Mouse (Mus musculus) hindbrain, postnatal 0 days (tissue): ENCODE measurements around the gene Prkg1. TPM values are rescaled to one million over a fixed set of nuclear protein-coding genes. Genes with fewer than 3 reads are reported as not detected.
"Not testable (repeated sequence)": the region's sequence is repeated elsewhere in the genome, so short reads cannot be mapped to it uniquely, and the experiment has no call there.

Source experiments
- ATAC-seq: fragments of 200-750 bp; cut with Nextera tagmentation; 2 replicates; pipeline ENCODE4 v1.8.0; 2017; ENCODE audit warnings: mild to moderate bottlenecking, moderate TSS enrichment, moderate library complexity
- DNase-seq: peaks from one replicate; pipeline ENCODE4 v3.0.0-alpha.2; 2015; ENCODE audit warnings: low spot score
- H3K27ac ChIP-seq: fragments of 300-500 bp; sonication (generic); 2 replicates; pipeline ENCODE4 v1.5.1; 2014; ENCODE audit warnings: mild to moderate bottlenecking
- H3K27me3 ChIP-seq: fragments of 300-500 bp; sonication (generic); 2 replicates; pipeline ENCODE4 v1.6.1; 2014; ENCODE audit warnings: low read length, mixed read lengths; ENCODE audit not compliant: insufficient read depth
- H3K36me3 ChIP-seq: fragments of 300-500 bp; sonication (generic); 2 replicates; pipeline ENCODE4 v1.6.1; 2014; ENCODE audit warnings: low read length, mixed read lengths; ENCODE audit not compliant: insufficient read depth
- H3K4me1 ChIP-seq: fragments of 300-500 bp; sonication (generic); 2 replicates; pipeline ENCODE4 v1.6.1; 2014; ENCODE audit warnings: antibody characterized with exemption, low read length, mixed read lengths; ENCODE audit not compliant: insufficient read depth
- H3K4me2 ChIP-seq: fragments of 300-500 bp; sonication (generic); 2 replicates; pipeline ENCODE4 v1.6.1; 2014; ENCODE audit warnings: low read depth, mild to moderate bottlenecking, low read length, moderate library complexity, mixed read lengths
- H3K4me3 ChIP-seq: fragments of 300-500 bp; sonication (generic); 2 replicates; pipeline ENCODE4 v1.5.1; 2014; ENCODE audit warnings: low read length
- H3K9ac ChIP-seq: fragments of 300-500 bp; sonication (generic); replicated peaks from 2 replicates; pipeline ENCODE4 v1.6.1; 2014; ENCODE audit warnings: mild to moderate bottlenecking, low read length, moderate library complexity, mixed read lengths
- H3K9me3 ChIP-seq: fragments of 300-500 bp; sonication (generic); 2 replicates; pipeline ENCODE4 v1.6.1; 2016; ENCODE audit warnings: low read length, mixed read lengths
- CTCF ChIP-seq: IDR thresholded peaks from 2 replicates; pipeline ENCODE4 v1.5.1; 2016; ENCODE audit warnings: antibody characterized with exemption, control low read depth, low read depth
- WGBS: fragments of 180-500 bp; shearing (Covaris S2); extraction: QIAGEN DNeasy Blood & Tissue Kit; methylation state at CpG from one replicate; pipeline ENCODE4 v1.1.7; 2014; 5-methylcytosine and 5-hydroxymethylcytosine counted together
- polyA plus RNA-seq: library from polyadenylated mRNA; unstranded; fragments of >200 nt; fragmentation: Nextera tagmentation; extraction: Ambion mirVana; gene quantifications from 2 replicates; pipeline ENCODE4 v1.2.1, GENCODE M21; 2015
- total RNA-seq: library from RNA; depleted of rRNA; stranded (reverse); fragments of >200 nt; gene quantifications from 2 replicates; pipeline ENCODE4 v1.2.3, GENCODE M21; 2014

Prkg1 gene
- total and polyA plus RNA-seq, 2 experiments from 2014 or later: 5.3 to 8.6 TPM

DNA sequence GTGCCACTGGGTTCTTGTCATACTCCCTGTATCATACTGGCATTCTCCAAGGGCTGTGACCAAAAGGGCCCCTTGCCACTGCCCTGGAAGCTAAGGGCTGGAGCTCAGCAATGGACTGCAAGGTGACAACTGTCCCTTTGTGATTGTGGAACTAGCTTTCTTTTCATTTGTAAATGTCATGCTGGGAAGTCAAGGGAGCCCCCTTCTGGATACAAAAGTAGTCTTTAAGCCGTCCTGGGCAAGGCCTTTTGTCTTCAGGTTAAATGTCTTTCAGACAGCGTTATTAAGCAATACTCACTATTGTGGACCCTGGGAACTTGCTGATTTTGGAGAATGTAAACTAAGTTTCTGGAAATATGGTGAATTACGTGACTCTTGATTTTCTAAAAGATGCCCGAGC, 1211.1 kb downstream of the Prkg1 start:
- no peak for ATAC-seq
- Histone ChIP-seq H3K27me3 (peaks cover 25% of the 10 kb centered on the region), H3K9ac (no peak overlapping the region), H3K4me1 (no peaks in the 10 kb centered on the region), H3K36me3 (no peaks in the 10 kb centered on the region), H3K4me2 (peak overlapping the region; percentile 59; the same call in 1 of the 2 replicates), H3K27ac (no peak overlapping the region), H3K9me3 (no peaks in the 10 kb centered on the region), H3K4me3 (no peak overlapping the region)
- DNase-seq: peak; percentile 39
- 14% methylated on average over 4 of the region's 4 CpGs for WGBS
- TF ChIP-seq CTCF: peak; percentile 28

DNA sequence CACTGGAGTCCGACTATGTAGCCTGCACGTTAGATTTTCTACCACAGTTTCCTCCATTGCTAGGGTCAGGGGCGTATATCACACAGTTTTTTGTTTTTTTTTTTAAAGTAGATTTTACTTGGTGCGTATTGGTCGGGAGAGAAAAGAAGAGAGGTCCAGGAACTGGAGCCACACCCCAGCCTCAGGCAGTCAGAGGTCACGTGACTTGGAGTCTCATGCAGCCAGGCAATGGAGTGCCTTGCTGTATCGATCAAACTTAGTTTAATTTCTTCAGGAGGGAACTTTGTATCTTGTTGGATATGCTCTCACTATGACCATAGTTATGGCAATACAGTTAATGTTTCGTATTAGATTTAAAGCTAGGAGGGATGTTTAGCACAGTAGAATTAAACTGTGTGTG, 1212.6 kb downstream of the Prkg1 start:
- no peaks in the 10 kb centered on the region for H3K36me3 ChIP-seq
- DNase-seq (no peak), ATAC-seq (no peak)
- no peak for TF ChIP-seq CTCF
- no peak overlapping the region for H3K4me3 ChIP-seq
- peaks cover 35% of the 10 kb centered on the region for H3K27me3 ChIP-seq
- H3K4me2 ChIP-seq: no peak overlapping the region
- no peaks in the 10 kb centered on the region for H3K4me1 ChIP-seq
- 73% methylated on average over 8 of the region's 8 CpGs for WGBS
- H3K9ac ChIP-seq: no peak overlapping the region
- H3K27ac ChIP-seq: no peak overlapping the region
- H3K9me3 ChIP-seq: no peaks in the 10 kb centered on the region

DNA sequence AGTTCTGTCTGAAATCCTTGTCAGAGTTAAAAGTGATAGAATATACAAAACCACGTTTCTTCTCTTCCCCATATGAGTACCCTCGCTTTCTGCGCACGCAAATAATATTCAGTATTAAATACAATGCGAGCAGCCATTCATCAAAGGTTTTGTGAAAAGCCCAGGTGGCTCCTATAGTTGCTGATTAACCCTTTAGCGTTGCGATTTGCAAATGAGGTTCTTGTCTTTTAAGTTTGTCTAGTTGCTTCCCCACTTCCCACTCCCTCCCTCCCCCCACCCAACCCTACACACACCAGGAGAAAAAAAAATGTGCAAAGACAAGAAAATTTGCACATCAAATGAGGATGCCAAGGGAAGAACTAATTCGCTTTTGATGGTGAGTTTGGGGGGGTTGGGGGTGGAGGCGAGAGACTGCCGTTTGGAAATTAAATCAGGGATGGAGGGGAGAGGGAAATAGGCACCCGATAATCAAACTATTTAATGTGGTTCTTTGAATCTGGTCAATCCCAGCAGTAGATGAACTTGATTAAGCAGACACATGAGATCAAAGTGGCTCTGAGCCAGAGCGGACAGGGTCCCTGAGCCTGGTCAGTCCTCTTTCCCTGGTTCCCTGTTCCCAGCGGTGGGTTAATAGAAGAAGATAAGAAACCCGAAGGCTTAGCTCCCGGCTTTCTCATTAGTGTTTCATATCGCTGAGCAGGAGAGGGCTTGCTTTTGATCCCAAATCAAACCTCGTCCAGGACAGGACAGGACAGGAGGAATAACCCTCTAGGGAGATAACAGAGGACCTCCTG, 1214.8 kb downstream of the Prkg1 start:
- DNase-seq: peak; percentile 10
- Histone ChIP-seq H3K4me3 (peak overlapping the region; percentile 34), H3K4me1 (no peaks in the 10 kb centered on the region), H3K9me3 (no peaks in the 10 kb centered on the region), H3K27me3 (peaks cover 46% of the 10 kb centered on the region), H3K4me2 (peak overlapping the region; percentile 67), H3K9ac (no peak overlapping the region), H3K27ac (no peak overlapping the region), H3K36me3 (no peaks in the 10 kb centered on the region)
- WGBS: 2% methylated on average over 17 of the region's 17 CpGs
- no peak for ATAC-seq
- TF ChIP-seq CTCF: no peak

DNA sequence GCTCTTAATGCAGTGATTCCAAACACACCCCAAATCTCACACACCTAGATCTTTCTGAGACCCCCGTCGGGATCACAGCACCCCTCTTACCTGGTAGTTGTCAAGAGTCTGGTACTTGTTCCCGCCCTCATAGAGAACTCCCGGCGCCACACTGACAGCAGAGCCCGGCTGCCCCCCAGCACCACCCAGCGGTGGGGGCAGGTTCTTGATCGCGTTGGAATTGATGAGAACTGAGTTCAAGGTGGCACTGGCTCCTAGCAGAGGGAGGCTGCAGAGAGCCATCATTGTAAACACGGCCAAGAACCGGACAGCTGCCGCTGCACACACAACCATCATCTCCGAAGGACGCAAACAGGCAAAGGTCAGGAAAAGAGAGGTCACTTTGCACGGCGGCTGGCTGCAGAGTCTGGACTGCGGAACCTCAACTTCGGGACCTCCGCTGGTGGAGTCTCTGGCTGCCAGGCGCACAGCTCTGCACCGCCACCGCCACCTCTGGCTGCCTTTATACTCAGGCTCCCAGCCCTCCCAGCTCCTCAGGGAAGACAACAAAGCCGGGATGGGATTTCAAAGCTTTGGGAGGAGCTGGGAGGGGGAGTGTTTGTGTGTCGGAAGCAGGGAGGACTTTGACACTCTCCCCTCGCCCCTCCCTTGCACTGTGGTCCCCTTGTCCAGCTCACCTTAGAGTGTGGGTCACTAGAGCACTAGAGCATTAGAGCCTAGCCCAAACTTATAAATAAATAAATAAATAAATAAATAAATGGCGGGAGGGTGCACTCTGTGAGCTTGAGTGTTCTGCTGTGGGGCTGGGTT, 1215.6 kb downstream of the Prkg1 start, which contains the start of gene Dkk1:
Gene Dkk1 (minus strand): TSS at position 622 of the 810 bp plus-strand sequence.
- peaks cover 46% of the 10 kb centered on the region for H3K27me3 ChIP-seq
- peak within 1 kb of the TSS; percentile 67 for H3K4me2 ChIP-seq
- ATAC-seq (peak; percentile 73), DNase-seq (peak; percentile 55)
- H3K9me3 ChIP-seq: no peaks in the 10 kb centered on the region
- under 1% methylated on average over 25 of the region's 26 CpGs for WGBS
- TF ChIP-seq CTCF: peak; percentile 47; the same call in 1 of the 2 replicates
- H3K9ac ChIP-seq: no peak within 1 kb of the TSS
- no peak within 1 kb of the TSS for H3K27ac ChIP-seq
- H3K4me1 ChIP-seq: no peaks in the 10 kb centered on the region
- H3K4me3 ChIP-seq: peak within 1 kb of the TSS; percentile 34
- H3K36me3 ChIP-seq: no peaks in the 10 kb centered on the region

DNA sequence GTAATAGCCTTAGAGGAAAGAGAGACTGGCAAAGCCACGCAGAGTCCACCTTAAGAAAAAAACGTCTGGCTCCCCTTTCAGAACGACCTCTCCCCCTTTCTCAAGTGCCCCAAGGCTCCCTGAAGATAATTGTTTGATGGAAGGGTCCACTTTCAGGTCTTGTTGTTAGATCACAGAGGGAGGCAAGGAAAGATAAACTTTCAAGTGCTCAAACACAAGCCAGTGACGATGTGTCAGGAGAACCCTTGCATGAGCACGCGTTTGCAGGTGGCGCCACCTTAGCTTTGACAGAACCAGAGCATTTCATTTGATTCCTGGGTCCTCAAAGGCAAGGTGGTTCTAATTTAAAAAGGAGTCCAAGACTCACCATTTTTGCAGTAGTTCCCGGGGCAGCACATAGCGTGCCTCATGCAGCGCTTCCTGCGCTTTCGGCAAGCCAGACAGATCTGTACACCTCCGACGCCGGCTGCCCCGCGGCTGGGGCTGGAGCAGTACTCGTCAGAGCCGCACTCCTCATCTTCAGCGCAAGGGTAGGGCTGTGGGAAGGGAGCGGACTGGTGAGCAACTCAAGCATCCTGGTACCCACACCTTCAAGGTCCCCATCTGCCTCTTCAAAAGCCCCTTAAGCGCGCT, 1216.3 kb downstream of the Prkg1 start:
- DNase-seq: peak; percentile 35
- Histone ChIP-seq H3K4me2 (peak overlapping the region; percentile 67), H3K27me3 (peaks cover 46% of the 10 kb centered on the region), H3K4me3 (peak overlapping the region; percentile 34), H3K9me3 (no peaks in the 10 kb centered on the region), H3K36me3 (no peaks in the 10 kb centered on the region), H3K27ac (no peak overlapping the region), H3K9ac (no peak overlapping the region), H3K4me1 (no peaks in the 10 kb centered on the region)
- peak; percentile 27 for TF ChIP-seq CTCF
- WGBS: 2% methylated on average over 23 of the region's 23 CpGs
- peak; percentile 2; the same call in 1 of the 2 replicates for ATAC-seq

DNA sequence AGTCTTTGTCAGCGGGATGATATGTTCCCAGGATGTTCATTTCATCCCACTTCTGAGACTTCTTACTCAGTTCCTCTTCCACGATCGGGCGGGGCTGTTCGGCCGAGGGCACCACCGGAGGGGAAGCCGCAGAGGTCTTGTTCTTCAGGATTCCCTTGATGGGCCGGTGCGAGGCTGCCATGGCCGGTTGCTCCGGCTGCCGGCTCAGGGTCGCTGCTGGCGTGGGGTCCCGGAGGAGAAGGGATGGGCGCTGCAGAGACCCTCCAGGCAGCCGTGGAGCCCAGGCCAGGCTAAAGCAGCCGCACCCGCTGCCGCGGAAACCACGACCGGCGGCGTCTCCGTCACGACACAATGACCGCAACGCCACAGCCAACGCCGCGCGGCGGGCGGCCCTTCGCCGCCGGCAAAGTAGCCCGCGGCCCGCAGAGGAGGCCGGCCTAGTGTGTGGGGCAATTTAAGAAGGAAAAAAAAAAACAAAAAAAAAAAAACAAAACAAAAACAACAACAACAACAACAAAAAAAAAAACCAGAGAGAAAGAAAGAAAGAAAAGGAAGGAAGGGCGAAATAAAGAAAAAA, 1225.4 kb downstream of the Prkg1 start:
- H3K27me3 ChIP-seq, H3K4me1 ChIP-seq, H3K9ac ChIP-seq, H3K27ac ChIP-seq, H3K9me3 ChIP-seq, ATAC-seq, H3K36me3 ChIP-seq: not testable (repeated sequence)
- Histone ChIP-seq H3K4me3 (peak overlapping the region; percentile 39), H3K4me2 (peak overlapping the region; percentile 60)
- WGBS: 1% methylated on average over 40 of the region's 44 CpGs
- peak; percentile 30 for DNase-seq
